Mouse (Mus musculus) cortical plate, adult 2 months (tissue): ENCODE results near the gene AY358078. TPM values are rescaled to one million over a fixed set of nuclear protein-coding genes. Genes with fewer than 3 reads are reported as not detected.
"Not testable (repeated sequence)": the region's sequence is repeated elsewhere in the genome, so short reads cannot be mapped to it uniquely, and the experiment has no call there.

Experiments
- H3K27ac ChIP-seq: fragments of 200-500 bp; 2 replicates; pipeline ENCODE4 v1.5.1; 2012; ENCODE audit warnings: low read length, control low read depth, inconsistent platforms; ENCODE audit not compliant: insufficient read depth
- H3K4me1 ChIP-seq: fragments of 200-500 bp; 2 replicates; pipeline ENCODE4 v1.6.1; 2011; ENCODE audit warnings: low read length; ENCODE audit not compliant: control insufficient read depth, insufficient read depth
- H3K4me3 ChIP-seq: fragments of 200-500 bp; 2 replicates; pipeline ENCODE4 v1.5.1; 2011; ENCODE audit warnings: mild to moderate bottlenecking, low read length, control low read depth; ENCODE audit not compliant: insufficient read depth
- CTCF ChIP-seq: fragments of 200-500 bp; IDR thresholded peaks from 2 replicates; pipeline ENCODE4 v1.5.1; 2011; ENCODE audit warnings: mild to moderate bottlenecking, control low read depth, low read length; ENCODE audit not compliant: insufficient read depth; ENCODE audit errors: extremely low read depth
- POLR2A ChIP-seq: fragments of 200-500 bp; IDR thresholded peaks from 2 replicates; pipeline ENCODE4 v1.6.1; 2011; ENCODE audit warnings: mild to moderate bottlenecking, low read length, control low read depth; ENCODE audit not compliant: insufficient read depth; ENCODE audit errors: extremely low read depth
- polyA plus RNA-seq: library from polyadenylated mRNA; depleted of rRNA; stranded (reverse); fragments of >200 nt; gene quantifications from 2 replicates; pipeline ENCODE4 v1.2.3, GENCODE M21; 2012

The AY358078 gene
- polyA plus RNA-seq, 1 experiment: not detected

DNA sequence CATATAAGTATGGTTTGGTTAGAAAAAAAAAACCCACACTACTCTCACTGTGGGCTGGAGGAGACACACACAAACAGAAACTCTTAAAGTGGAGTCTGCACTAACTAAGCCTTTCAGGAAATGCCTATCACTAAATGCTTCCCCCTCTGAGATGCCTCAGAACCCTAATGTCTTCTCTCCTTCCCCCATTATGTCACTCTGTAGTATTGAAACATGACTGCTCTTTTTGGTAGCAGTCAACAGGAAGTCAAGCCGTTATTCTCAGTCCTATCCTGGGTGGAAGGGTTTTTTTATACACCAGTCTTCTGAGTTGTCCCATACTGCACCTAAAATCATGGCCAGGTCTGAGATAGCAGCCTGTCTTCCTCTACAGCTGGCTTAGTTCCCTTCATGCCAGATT is 26.8 kb downstream of the AY358078 start:
- TF ChIP-seq CTCF (no peak), POLR2A (no peak)
- Histone ChIP-seq H3K4me1 (no peaks in the 10 kb centered on the region), H3K4me3 (no peak overlapping the region), H3K27ac (no peak overlapping the region)

DNA sequence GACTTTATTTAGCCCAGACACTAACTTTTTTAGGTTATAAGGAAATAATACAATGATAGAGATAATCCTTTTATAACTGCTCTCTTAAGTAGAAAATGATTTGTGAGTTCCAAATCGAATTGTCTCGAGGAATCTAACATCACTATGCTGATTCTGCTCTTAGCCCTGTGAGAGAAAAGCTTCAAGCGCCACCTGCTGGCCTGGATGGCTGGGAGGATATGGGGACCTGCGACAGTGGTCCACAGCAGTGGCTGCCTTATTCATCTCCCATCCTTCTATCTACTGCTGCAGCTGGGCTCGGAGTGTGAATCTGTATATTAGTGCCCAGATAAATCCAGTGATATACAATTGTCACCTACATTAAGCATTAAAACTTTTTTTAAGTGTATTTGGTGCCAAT is 28.0 kb downstream of the AY358078 start:
- TF ChIP-seq CTCF: 0 out of 2 replicates have a peak, but pooled peaks have one; percentile 15
- not testable (repeated sequence) for H3K4me3 ChIP-seq, H3K27ac ChIP-seq, H3K4me1 ChIP-seq

DNA sequence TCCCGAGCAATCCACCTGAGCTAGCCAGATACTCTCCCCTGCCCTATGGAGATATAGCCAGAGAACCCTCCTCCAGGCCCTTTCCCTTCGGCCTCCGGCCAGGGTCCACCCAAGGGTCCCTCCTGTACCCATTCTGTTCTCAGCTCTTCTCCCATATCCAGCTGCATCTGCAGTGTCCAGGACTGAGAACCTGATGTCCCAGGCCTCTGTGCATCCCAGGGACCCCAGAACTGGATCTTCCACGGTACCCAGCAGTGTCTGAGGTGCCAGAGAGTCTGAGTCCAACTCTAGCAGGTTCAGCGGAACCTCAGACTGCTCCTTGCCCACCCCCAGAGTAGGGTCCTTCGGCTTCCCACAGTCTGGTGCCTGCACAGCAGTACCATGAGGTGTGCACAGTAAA is 29.3 kb downstream of the AY358078 start:
- no peak overlapping the region for H3K4me3 ChIP-seq
- H3K4me1 ChIP-seq: no peaks in the 10 kb centered on the region
- H3K27ac ChIP-seq: no peak overlapping the region
- TF ChIP-seq POLR2A: no peak
- TF ChIP-seq CTCF: no peak

DNA sequence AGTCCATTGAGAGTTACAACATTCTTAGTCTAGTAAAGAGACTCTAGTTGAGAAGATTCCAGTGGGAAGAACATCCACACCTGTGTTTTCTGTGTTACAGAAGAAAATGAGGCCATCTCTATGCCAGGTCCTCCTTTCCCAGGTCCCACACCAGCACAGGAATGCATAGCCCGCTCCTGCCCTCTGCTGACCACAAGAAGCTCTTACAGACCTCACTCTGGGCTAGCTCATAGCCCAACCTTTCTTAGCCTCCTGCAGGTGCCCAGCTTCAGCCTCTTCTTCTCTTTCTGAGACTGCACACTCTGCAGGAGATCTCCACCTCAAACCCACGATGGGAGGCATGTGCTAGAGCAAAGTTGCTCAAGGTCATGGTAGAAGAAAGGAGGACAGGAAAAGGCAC is 38.6 kb downstream of the AY358078 start:
- not testable (repeated sequence) for H3K4me1 ChIP-seq, H3K4me3 ChIP-seq, H3K27ac ChIP-seq
- 0 out of 2 replicates have a peak, but pooled peaks have one; percentile 17 for TF ChIP-seq CTCF

DNA sequence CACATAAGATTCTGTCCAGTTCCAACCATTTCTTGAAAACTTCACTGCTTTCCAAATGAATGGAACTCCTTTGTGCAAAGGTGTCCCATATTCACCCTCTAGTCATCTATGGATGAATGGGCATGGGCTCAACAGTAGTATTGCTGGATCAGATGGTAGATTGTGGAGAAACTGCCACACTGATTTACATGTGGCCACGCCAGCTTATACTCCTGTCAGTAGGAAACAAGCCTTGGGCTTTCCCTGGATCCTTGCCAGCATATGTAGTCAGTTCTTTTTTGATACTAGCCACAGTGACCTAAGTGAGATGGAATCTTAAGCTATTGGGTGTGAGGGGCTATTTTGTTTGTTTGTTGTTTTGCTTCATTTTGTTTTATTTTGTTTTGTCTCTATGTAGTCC is 42.4 kb downstream of the AY358078 start:
- TF ChIP-seq POLR2A (no peak), CTCF (no peak)
- Histone ChIP-seq H3K4me1 (no peaks in the 10 kb centered on the region), H3K4me3 (no peak overlapping the region), H3K27ac (no peak overlapping the region)

- H3K4me1 ChIP-seq: no peaks in the 10 kb centered on the region
- no peak overlapping the region for H3K27ac ChIP-seq
- no peak overlapping the region for H3K4me3 ChIP-seq
- no peak for TF ChIP-seq CTCF
- TF ChIP-seq POLR2A: no peak
Measured at GRCm38 (mm10) chr14:51842781-51843180, 42.9 kb downstream of the AY358078 start.

DNA sequence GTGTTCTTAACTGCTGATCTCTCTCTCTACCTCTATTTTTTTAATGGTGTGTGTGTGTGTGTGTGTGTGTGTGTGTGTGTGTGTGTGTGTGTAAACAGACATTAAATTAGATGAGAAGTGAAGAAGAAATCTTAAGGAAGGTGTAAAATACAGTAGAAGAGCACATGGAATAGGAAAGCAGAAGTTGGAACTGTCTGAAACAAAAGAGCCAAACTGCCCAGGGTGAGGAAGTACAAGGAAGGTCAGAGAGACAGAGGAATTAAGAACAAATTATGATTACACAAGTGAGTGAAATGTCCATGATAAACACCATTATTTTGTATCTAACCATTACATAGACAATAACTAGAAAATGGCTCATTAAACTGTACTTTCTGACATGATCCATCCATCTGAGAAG is 44.0 kb downstream of the AY358078 start:
- Histone ChIP-seq H3K4me1 (no peaks in the 10 kb centered on the region), H3K27ac (no peak overlapping the region), H3K4me3 (no peak overlapping the region)
- TF ChIP-seq CTCF (no peak), POLR2A (no peak)

DNA sequence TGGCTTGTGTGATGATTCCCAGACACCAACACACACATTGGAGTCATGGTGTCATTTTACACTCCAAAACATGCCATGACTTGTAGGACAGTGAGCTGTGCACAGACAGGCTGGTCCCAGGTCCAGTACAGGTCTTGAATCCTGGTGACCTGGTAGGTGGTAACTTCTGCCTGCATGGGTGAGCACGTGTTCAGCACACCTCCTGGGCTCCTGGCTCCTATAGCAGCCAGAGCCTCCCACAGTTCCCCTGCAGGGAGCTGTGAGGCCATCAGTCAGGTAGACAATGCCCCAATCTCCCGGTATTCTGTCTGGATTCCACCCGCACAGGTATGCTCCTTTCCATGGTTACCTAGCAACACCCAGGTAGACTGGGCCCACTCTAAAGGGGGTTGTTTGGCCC is 46.7 kb downstream of the AY358078 start:
- H3K27ac ChIP-seq: no peak overlapping the region
- no peaks in the 10 kb centered on the region for H3K4me1 ChIP-seq
- no peak overlapping the region for H3K4me3 ChIP-seq
- TF ChIP-seq POLR2A: no peak
- TF ChIP-seq CTCF: no peak

DNA sequence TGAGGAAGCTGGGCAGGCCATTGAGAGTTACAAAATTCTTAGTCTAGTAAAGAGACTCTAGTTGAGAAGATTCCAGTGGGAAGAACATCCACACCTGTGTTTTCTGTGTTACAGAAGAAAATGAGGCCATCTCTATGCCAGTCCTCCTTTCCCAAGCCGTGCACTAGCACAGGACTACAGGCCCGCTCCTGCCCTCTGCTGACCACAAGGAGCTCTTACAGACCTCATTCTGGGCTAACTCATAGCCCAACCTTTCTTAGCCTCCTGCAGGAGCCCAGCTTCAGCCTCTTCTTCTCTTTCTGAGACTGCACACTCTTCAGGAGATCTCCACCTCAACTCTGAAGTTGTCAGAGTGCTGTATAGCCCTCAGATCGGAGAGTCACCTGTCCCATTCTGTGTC is 51.2 kb downstream of the AY358078 start:
- not testable (repeated sequence) for H3K27ac ChIP-seq, H3K4me1 ChIP-seq, H3K4me3 ChIP-seq
- TF ChIP-seq CTCF: 0 out of 2 replicates have a peak, but pooled peaks have one; percentile 12

GRCm38 (mm10) chr14:51853399-51853798 is 53.6 kb downstream of the AY358078 start, which contains the start of gene Ear6:
Gene Ear6, plus strand, starts transcription at chr14:51853699.
- Histone ChIP-seq H3K4me3 (no peak within 1 kb of the TSS), H3K4me1 (no peaks in the 10 kb centered on the region), H3K27ac (no peak within 1 kb of the TSS)
- TF ChIP-seq POLR2A (no peak), CTCF (no peak)

DNA sequence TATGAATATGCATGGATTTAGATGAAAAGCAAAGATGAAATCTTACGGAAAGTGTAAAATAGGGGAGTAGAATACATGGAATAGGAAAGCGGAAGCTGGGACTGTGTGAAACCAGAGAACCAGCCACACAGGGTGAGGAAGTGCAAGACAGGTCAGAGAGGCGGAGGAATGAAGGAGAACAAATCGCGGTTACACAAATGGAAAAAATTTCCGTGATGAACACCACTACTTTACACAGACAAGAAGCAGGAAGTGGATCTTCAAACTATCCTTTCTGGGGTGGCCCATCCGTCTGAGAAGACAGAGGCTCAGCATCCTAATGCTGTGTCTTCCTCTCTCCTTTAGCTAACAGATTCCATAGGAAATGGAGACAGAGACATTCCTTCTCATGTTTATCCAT is 55.4 kb downstream of the AY358078 start:
- not testable (repeated sequence) for H3K4me1 ChIP-seq, H3K4me3 ChIP-seq, H3K27ac ChIP-seq

GRCm38 (mm10) chr14:51863603-51864002 is 63.8 kb downstream of the AY358078 start:
- peak; percentile 52 for TF ChIP-seq CTCF
- H3K4me1 ChIP-seq, H3K4me3 ChIP-seq, H3K27ac ChIP-seq: not testable (repeated sequence)
